Mouse (Mus musculus): Measurements from ENCODE around the gene Pkd1.

The Pkd1 gene

GRCm38 (mm10) chr17:24633831-24634230 is 84.2 kb downstream of the Pkd1 start:
- CTCF ChIA-PET, result interaction anchor here in 1 of 4 experiments (2.0 kb wide), 1 partner anchor 13 kb away, joined by 4 read pairs; no protein-coding TSS in a partner anchor
- POLR2A ChIA-PET, result interaction anchor here in 3 of 4 experiments (0.8 to 3.9 kb wide), 15 partner anchors 10 to 373 kb away, joined by 3 to 25 read pairs (median 10); partner anchors contain the start of genes Traf7 (in 2 of the 3), Mlst8 (in 1 of the 3) and Pkd1 (in 1 of the 3)

GRCm38 (mm10) chr17:24635024-24635423 is 85.4 kb downstream of the Pkd1 start:
- CTCF ChIA-PET, result no interaction called here
- POLR2A ChIA-PET, result interaction anchor here in 3 of 4 experiments (0.7 to 3.9 kb wide), 6 partner anchors 10 to 107 kb away, joined by 3 to 26 read pairs (median 4); partner anchors contain the start of genes Pkd1 (in 1 of the 3), Traf7 (in 1 of the 3) and Zfp598 (in 1 of the 3)

- CTCF ChIA-PET, result interaction anchor here in 2 of 4 experiments (1.2 to 1.6 kb wide), 2 partner anchors 15 to 86 kb away, joined by 3 to 7 read pairs; partner anchors contain the start of gene Pkd1 (in 1 of the 2)
Observed at GRCm38 (mm10) chr17:24635694-24636093, 86.1 kb downstream of the Pkd1 start.

DNA sequence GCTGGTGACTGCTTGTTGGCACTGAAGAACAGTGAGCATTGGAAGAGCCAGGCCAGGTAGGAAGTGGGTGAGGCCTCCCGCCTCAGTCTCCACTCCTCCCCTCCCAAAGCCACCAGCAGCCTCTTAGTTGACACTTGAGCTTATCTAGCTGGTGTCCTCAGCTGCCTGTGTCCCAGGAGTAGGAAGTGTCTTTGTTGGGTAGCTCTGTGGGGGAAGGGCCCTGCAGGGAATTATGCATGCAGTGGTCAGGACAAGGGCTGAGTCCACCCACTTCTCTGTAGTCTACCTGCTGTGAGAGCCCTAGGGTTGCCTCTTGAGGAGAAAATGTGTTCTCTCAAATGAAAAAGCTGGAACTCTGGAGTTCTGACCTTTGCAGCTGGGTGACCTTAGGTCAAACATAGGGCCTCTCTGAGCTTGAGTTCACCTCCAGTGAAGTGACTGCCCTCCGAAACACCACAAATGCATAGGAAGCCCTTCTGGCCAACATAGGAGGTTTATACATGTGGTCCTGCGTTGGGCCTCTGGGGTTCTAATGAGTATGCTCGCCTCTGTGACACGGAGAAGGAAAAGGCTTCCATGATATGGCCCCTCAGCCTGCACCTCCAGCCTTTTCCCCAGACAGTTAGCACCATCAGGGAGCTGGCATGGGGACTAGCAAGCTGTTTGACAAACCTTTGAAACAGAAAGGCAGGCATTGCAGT is 87.3 kb downstream of the Pkd1 start:
- ChIA-PET POLR2A (interaction anchor here (0.7 to 3.9 kb wide), 55 partner anchors 8 to 468 kb away, joined by 3 to 26 read pairs (median 4); partner anchors contain the start of genes Pkd1 (in 3 of the 4), Traf7 (in 3 of the 4), Zfp598 (in 3 of the 4) and Slc9a3r2 (in 2 of the 4)), CTCF (interaction anchor here in 3 of 4 experiments (0.6 to 1.8 kb wide), 17 partner anchors 8 to 182 kb away, joined by 3 to 8 read pairs (median 4); partner anchors contain the start of genes Mlst8 (in 1 of the 3) and Pkd1 (in 1 of the 3))

More at GRCm38 (mm10) chr17:24635694-24636093, 86.1 kb downstream of the Pkd1 start:
- POLR2A ChIA-PET, result interaction anchor here in 3 of 4 experiments (0.7 to 3.9 kb wide), 16 partner anchors 9 to 130 kb away, joined by 3 to 26 read pairs (median 5); partner anchors contain the start of genes Pkd1 (in 3 of the 3), Zfp598 (in 2 of the 3) and Slc9a3r2 (in 1 of the 3)

DNA sequence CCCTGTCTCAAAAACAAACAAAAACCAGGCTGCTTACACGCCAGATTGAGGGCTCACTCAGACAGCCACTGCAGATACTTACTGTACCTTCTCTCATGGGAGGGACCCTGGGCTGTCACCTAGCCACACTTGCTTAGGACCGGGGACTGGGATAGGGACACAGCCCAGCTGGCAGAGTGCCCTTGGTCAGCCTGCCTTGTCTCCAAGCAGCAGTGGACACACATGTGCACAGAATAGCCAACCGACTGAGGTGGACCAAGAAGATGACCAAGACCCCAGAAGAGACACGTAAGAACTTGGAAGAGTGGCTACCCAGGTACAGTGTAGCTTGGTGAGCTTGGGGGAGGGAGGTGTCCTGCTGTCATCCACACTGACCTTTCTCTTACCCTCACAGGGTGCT is 88.6 kb downstream of the Pkd1 start:
- POLR2A ChIA-PET, result interaction anchor here in 2 of 4 experiments (0.9 to 2.6 kb wide), 9 partner anchors 9 to 183 kb away, joined by 3 to 14 read pairs (median 5); partner anchors contain the start of genes Traf7 (in 1 of the 2) and Zfp598 (in 1 of the 2)
- CTCF ChIA-PET, result interaction anchor here in 2 of 4 experiments (1.0 to 1.8 kb wide), 2 partner anchors 9 kb away, joined by 4 to 8 read pairs; no protein-coding TSS in a partner anchor

DNA sequence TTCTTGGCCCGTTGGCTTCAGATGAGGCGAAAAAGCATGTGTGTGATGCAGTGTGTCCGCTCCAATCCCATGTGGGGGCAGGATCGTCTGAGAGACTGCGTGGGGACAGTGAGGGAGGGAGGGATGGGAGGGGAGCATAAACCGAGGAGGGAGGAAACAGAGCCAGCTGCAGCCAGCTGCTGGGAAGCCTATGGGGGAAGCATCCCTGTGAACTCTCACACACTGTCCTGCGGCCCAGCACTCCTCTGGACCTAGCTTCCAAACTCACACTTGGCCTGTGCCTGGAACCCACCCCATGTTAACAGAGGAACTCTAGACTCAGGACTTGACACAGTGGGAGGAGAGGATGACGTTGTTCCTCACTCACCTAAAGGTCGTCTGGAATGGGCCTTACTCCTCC is 89.2 kb downstream of the Pkd1 start:
- ChIA-PET CTCF (no interaction called here), POLR2A (interaction anchor here in 2 of 4 experiments (0.9 to 2.6 kb wide), 8 partner anchors 8 to 184 kb away, joined by 3 to 13 read pairs (median 8); partner anchors contain the start of genes Slc9a3r2 (in 1 of the 2), Traf7 (in 1 of the 2) and Zfp598 (in 1 of the 2))

DNA sequence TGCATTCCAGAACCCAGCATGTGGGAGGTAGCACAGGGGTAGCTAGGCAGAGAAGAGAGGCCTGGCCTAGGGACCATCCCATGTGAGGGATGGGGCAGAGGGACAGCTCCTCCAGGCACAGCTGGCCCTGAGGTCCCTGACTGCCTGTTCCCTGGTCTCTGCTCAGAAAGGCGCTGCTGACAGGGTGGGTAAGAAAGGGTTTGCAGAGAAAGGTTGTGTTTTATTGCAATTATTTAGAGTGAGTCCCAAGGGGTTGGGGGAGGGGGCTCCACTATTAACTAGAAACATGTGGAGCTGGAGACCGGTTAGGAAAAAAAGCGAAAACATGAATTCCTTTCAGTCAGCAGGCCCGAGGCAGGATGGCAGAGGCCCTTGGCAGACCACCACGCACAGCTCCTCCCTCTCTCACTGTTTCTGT is 89.9 kb downstream of the Pkd1 start:
- CTCF ChIA-PET, result interaction anchor here in 2 of 4 experiments (0.8 to 1.4 kb wide), 3 partner anchors 10 to 28 kb away, joined by 3 to 4 read pairs (median 3); no protein-coding TSS in a partner anchor
- POLR2A ChIA-PET, result interaction anchor here in 3 of 4 experiments (0.5 to 2.6 kb wide), 20 partner anchors 7 to 199 kb away, joined by 3 to 13 read pairs (median 4); partner anchors contain the start of genes Traf7 (in 3 of the 3), Slc9a3r2 (in 2 of the 3), Zfp598 (in 2 of the 3) and Nthl1 (in 1 of the 3)

- ChIA-PET CTCF (interaction anchor here in 2 of 4 experiments (0.8 to 1.4 kb wide), 4 partner anchors 10 to 27 kb away, joined by 3 to 5 read pairs (median 4); no protein-coding TSS in a partner anchor), POLR2A (interaction anchor here in 3 of 4 experiments (0.5 to 2.6 kb wide), 24 partner anchors 8 to 200 kb away, joined by 3 to 13 read pairs (median 3); partner anchors contain the start of genes Nthl1 (in 3 of the 3), Traf7 (in 3 of the 3), Tsc2 (in 3 of the 3) and Zfp598 (in 3 of the 3))
Observed at GRCm38 (mm10) chr17:24640119-24640518, 90.5 kb downstream of the Pkd1 start.

DNA sequence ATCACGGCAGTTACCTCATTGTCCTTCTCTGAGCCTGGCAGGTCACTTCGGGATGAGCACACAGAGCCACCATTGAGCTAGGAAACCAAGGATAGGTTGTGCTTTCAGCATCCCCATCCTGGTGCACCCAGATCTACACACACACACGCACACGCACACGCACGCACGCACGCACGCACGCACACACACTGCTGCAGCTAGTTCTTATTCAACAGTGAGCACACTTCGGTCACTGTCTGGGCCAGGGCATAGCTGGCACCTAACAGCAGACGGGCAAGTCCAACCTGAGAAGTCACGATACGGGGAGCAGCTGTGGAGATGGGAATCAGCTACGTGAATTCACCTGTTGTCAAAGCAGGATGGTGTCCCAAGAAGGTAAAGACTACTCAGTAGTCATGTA is 90.9 kb downstream of the Pkd1 start:
- ChIA-PET CTCF (interaction anchor here in 3 of 4 experiments (0.6 to 1.4 kb wide), 5 partner anchors 11 to 1341 kb away, joined by 3 to 5 read pairs (median 4); no protein-coding TSS in a partner anchor), POLR2A (interaction anchor here in 3 of 4 experiments (0.6 to 2.6 kb wide), 25 partner anchors 8 to 200 kb away, joined by 3 to 13 read pairs (median 3); partner anchors contain the start of genes Nthl1 (in 3 of the 3), Traf7 (in 3 of the 3), Tsc2 (in 3 of the 3) and Zfp598 (in 3 of the 3))

- ChIA-PET POLR2A (interaction anchor here in 3 of 4 experiments (0.8 to 3.6 kb wide), 12 partner anchors 9 to 162 kb away, joined by 3 to 25 read pairs (median 4); partner anchors contain the start of genes Nthl1 (in 3 of the 3), Tsc2 (in 3 of the 3) and Traf7 (in 2 of the 3)), CTCF (no interaction called here)
Observed at GRCm38 (mm10) chr17:24641944-24642343, 92.3 kb downstream of the Pkd1 start.

- ChIA-PET CTCF (interaction anchor here in 2 of 4 experiments (0.6 to 0.9 kb wide), 2 partner anchors 14 to 51 kb away, joined by 3 to 4 read pairs; no protein-coding TSS in a partner anchor), POLR2A (interaction anchor here in 2 of 4 experiments (0.9 to 3.6 kb wide), 11 partner anchors 10 to 162 kb away, joined by 3 to 25 read pairs (median 4); partner anchors contain the start of genes Nthl1 (in 2 of the 2), Traf7 (in 2 of the 2) and Tsc2 (in 2 of the 2))
Observed at GRCm38 (mm10) chr17:24642791-24643343, 93.2 kb downstream of the Pkd1 start.

DNA sequence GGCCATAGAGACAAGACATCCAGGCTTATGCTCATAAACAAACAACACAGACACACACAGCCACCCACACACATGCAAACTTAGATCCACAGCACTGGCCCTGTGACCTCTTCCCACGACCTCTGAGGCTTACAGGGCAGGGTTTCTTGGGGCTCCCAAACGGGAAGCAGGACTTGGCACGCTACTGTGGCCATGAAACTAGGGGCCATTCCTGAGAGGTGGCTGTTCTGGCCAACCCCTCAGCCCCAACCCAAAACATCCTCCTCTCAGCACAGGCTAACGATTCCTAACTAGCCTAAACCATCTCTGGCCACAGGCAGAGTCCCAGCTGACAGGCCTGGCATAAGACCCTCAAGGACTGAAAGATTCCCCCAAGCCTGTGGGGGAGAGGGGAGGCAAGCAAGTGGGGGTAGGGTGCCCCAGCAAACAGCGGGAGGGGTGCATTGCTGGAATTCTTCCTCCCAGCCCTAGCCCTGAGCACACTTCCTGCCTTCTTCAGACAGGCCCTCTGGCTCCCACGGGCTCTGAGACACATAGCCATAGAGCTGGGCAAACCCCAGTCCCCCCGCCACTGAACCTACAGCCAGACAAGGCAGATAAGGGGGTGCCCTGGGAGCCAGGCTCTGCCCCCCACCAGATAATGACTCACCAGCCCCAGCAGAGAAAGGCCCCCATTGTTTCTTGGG is 94.5 kb downstream of the Pkd1 start:
- CTCF ChIA-PET, result interaction anchor here in 2 of 4 experiments (0.8 to 1.6 kb wide), 3 partner anchors 16 to 106 kb away, joined by 3 to 4 read pairs (median 3); no protein-coding TSS in a partner anchor
- POLR2A ChIA-PET, result interaction anchor here in 2 of 4 experiments (0.6 to 3.6 kb wide), 19 partner anchors 8 to 165 kb away, joined by 3 to 25 read pairs (median 4); partner anchors contain the start of genes Nthl1 (in 2 of the 2), Traf7 (in 2 of the 2), Tsc2 (in 2 of the 2) and Mlst8 (in 1 of the 2)

DNA sequence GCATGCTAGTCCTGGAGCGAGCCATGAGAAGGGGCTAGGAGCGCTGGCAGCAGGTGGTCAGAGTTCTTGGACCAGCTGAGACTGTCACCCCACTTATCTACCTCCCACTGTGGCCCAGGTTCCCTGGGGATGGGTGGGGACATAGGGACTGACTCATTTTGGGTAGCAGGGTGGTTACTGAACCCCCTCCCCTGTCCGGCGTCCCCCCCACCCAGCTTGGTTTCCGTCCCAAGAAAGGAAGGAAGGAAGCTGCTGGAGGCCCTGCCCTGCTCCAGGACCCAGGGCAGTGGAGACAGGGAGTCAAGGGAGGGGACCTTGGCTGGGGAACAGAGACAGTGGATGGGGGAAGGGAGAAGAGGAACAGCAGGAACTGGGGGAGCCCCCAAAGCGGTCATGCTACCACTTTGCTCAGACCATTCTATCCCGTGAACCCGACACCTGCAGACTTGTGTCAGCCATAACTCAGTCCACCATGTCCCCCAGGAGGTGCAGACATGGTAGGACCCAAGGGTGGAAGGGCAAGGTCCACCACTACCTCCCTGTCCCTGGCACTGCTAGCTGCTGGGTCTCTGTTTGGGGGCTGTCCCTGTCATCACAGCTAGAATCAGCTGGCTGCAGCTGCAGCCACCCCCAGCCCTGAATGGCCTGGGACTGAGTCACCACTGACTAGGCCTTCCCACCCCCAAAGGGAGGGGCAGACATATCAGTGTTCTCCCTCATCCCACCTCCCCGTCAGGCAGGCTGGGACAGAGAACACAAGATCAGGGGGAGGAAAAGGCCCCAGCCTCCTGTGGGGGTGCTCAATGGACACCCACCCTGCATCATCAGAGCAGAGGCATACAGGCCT is 95.5 kb downstream of the Pkd1 start:
- POLR2A ChIA-PET, result interaction anchor here in 2 of 4 experiments (0.8 to 3.6 kb wide), 14 partner anchors 9 to 166 kb away, joined by 3 to 25 read pairs (median 4); partner anchors contain the start of genes Nthl1 (in 2 of the 2), Traf7 (in 2 of the 2), Tsc2 (in 2 of the 2) and Mlst8 (in 1 of the 2)

DNA sequence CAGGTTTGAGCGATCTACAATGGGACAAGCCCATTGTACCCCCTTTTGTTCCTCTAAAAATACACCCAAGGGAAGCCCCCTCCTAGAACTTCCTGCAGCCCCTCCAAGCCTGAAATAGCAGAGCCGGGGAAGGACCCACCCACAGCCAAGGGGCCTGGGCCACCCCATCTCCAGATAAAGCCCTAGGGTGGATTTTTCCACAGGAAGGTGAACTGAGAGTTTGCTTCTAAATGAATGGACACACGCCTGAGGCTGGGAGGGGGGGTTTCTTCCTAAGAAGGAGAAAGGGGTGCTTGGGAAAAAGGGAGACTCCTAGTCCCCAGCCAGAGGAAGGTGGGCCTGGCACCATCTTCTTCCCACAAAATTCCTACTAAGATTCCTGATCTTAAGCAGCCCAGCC is 96.3 kb downstream of the Pkd1 start:
- ChIA-PET POLR2A (interaction anchor here in 2 of 4 experiments (1.4 to 2.4 kb wide), 5 partner anchors 10 to 167 kb away, joined by 3 to 9 read pairs (median 7); partner anchors contain the start of genes Traf7 (in 2 of the 2), Mlst8 (in 1 of the 2), Nthl1 (in 1 of the 2) and Tsc2 (in 1 of the 2)), CTCF (no interaction called here)

More for the DNA sequence above, 95.5 kb downstream of the Pkd1 start:
- CTCF ChIA-PET, result interaction anchor here in 2 of 4 experiments (0.6 to 1.6 kb wide), 4 partner anchors 17 to 208 kb away, joined by 3 to 4 read pairs (median 3); no protein-coding TSS in a partner anchor
